Mouse (Mus musculus) embryonic facial prominence, embryonic 11.5 days (tissue): ENCODE measurements around the gene Ptrh2. TPM values are rescaled to one million over a fixed set of nuclear protein-coding genes. Genes with fewer than 3 reads are reported as not detected.

Experiments used
- ATAC-seq: fragments of 200-750 bp; cut with Nextera tagmentation; replicated peaks from 2 replicates; pipeline ENCODE4 v1.8.0; 2017; ENCODE audit warnings: low read depth; ENCODE audit not compliant: insufficient number of reproducible peaks, low FRiP score, low TSS enrichment
- DNase-seq: peaks from one replicate; pipeline ENCODE4 v3.0.0-alpha.2; 2015; ENCODE audit warnings: low spot score
- H3K27ac ChIP-seq: fragments of 300-500 bp; sonication (generic); replicated peaks from 2 replicates; pipeline ENCODE4 v1.5.1; 2014; ENCODE audit warnings: mild to moderate bottlenecking, low read depth, low read length, control low read depth
- H3K27me3 ChIP-seq: fragments of 300-500 bp; sonication (generic); 2 replicates; pipeline ENCODE4 v1.6.1; 2014; ENCODE audit warnings: mild to moderate bottlenecking, low read length, moderate library complexity, mixed read lengths; ENCODE audit not compliant: control insufficient read depth, insufficient read depth
- H3K36me3 ChIP-seq: fragments of 300-500 bp; sonication (generic); replicated peaks from 2 replicates; pipeline ENCODE4 v1.6.1; 2014; ENCODE audit warnings: low read depth, mild to moderate bottlenecking, low read length, moderate library complexity, mixed read lengths; ENCODE audit not compliant: control insufficient read depth, insufficient read depth
- H3K4me1 ChIP-seq: fragments of 300-500 bp; sonication (generic); 2 replicates; pipeline ENCODE4 v1.6.1; 2014; ENCODE audit warnings: low read length, mixed read lengths; ENCODE audit not compliant: control insufficient read depth, insufficient read depth
- H3K4me2 ChIP-seq: fragments of 300-500 bp; sonication (generic); 2 replicates; pipeline ENCODE4 v1.6.1; 2014; ENCODE audit warnings: low read depth, mild to moderate bottlenecking, control low read depth, low read length, moderate library complexity
- H3K4me3 ChIP-seq: fragments of 300-500 bp; sonication (generic); 2 replicates; pipeline ENCODE4 v1.5.1; 2014; ENCODE audit warnings: low read depth, low read length, control low read depth
- H3K9ac ChIP-seq: fragments of 300-500 bp; sonication (generic); replicated peaks from 2 replicates; pipeline ENCODE4 v1.6.1; 2014; ENCODE audit warnings: mild to moderate bottlenecking, control low read depth, low read length
- H3K9me3 ChIP-seq: fragments of 300-500 bp; sonication (generic); replicated peaks from 2 replicates; pipeline ENCODE4 v1.6.1; 2016; ENCODE audit warnings: mild to moderate bottlenecking, low read length, inconsistent platforms, mixed read lengths; ENCODE audit not compliant: control insufficient read depth
- WGBS: fragments of 180-500 bp; shearing (Covaris S2); extraction: QIAGEN DNeasy Blood & Tissue Kit; methylation state at CpG from one replicate; pipeline ENCODE4 v1.1.7; 2014; 5-methylcytosine and 5-hydroxymethylcytosine counted together
- polyA plus RNA-seq: library from polyadenylated mRNA; unstranded; fragments of >200 nt; fragmentation: Nextera tagmentation; extraction: Ambion mirVana; gene quantifications from 2 replicates; pipeline ENCODE4 v1.2.1, GENCODE M21; 2014

Ptrh2 gene
- polyA plus RNA-seq, result 46.9 and 49.6 TPM in 2 replicates

DNA sequence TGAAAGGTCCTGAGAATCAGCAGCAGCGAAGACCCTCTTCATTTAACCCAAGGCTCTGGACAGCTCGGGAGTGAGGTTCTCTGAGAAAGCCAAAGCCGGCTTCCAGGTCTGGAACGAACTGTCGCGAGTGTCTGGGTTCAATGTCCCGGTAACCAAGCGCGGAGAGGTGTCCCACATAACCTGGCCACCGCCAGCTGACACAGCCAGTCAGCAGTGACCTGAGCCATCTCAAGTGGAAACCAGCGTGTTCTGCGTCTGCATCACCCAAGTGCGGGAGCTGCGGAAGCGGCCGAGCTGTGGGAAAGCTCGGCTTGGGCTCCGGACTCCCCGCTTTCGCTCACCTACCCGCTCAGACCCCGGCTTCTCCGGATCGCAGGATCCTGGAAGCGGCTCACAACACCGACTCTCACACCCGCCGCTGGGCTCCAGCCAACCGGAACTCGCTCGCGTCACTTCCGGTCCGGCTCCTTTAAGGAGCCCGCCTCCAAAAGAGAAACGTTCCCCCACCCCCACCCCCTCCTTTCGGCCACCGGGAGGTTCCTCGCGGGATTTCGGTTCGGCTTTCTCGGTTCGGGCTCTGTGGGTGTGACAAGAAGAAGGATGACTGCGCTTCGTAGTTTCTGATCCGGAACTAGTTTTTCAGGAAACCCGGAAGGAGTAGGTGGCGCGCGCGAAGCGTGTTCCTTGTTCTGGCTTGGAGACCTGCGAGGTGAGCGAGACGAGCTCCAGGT is at the start of gene Ptrh2, which contains the start of gene Vmp1:
TSS of gene Ptrh2 (plus strand) at position 591 of the 731 bp plus-strand sequence.
TSS of gene Vmp1 (minus strand) at position 442 of the 731 bp plus-strand sequence.
- WGBS, result under 1% methylated on average over 56 of the region's 56 CpGs
- Histone ChIP-seq H3K9me3 (no peaks in the 10 kb centered on the region), H3K4me2 (peak within 1 kb of the TSS; percentile 86), H3K4me1 (no peaks in the 10 kb centered on the region), H3K9ac (peak within 1 kb of the TSS; percentile 89), H3K36me3 (no peaks in the 10 kb centered on the region), H3K27ac (peak within 1 kb of the TSS; percentile 85), H3K4me3 (peak within 1 kb of the TSS; percentile 82), H3K27me3 (no peaks in the 10 kb centered on the region)
- DNase-seq, result peak; percentile 97
- ATAC-seq, result peak; percentile 91

DNA sequence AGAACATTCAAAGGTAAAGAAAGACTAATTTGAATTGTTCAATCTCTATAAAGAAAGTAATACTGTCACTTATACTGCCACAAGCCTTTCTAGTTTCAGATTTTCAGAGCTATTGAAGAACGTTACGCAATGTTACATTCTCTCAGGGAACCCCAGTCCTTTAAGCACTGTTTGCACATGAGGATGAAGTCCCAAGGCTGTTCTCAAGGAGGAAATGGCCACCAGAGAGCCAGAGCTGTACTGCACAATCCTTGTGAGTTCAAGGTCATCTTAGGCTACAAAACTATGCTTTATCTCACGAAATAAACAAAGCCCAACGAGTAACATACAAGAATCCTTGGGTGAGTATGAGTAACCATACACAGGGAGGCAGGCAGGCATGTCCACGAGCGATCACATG is 49.4 kb upstream of the Ptrh2 start:
- Histone ChIP-seq H3K9ac (no peak overlapping the region), H3K27me3 (no peaks in the 10 kb centered on the region), H3K4me2 (no peak overlapping the region), H3K36me3 (no peaks in the 10 kb centered on the region; the same call in 1 of the 2 replicates), H3K9me3 (no peaks in the 10 kb centered on the region), H3K4me1 (no peaks in the 10 kb centered on the region), H3K4me3 (no peak overlapping the region), H3K27ac (no peak overlapping the region)
- 94% methylated on average over 6 of the region's 6 CpGs for WGBS
- ATAC-seq, result no peak
- no peak for DNase-seq

DNA sequence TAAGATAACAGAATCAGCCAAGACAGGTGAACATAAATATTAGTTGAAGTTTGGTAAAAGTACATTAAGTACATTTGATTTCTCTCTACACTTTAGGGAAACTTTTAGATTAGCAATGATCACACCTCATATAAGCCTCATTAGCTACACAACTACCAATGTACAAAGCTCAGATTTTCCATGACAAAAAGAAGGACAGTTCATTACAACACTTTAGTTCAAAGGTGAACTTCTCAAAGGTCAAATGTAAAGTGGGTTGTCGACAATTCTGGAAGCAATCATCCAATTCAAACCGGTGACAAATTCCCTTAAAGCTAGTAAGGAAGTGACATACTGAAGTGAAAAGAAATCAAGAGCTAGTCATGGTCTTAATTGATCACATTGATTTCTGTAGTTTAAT is 46.1 kb upstream of the Ptrh2 start:
- no peak overlapping the region for H3K27ac ChIP-seq
- WGBS, result 54% methylated on average over 2 of the region's 2 CpGs
- no peak overlapping the region for H3K9ac ChIP-seq
- DNase-seq, result no peak
- no peaks in the 10 kb centered on the region for H3K9me3 ChIP-seq
- no peak for ATAC-seq
- H3K36me3 ChIP-seq, result no peaks in the 10 kb centered on the region
- no peak overlapping the region for H3K4me3 ChIP-seq
- no peaks in the 10 kb centered on the region for H3K4me1 ChIP-seq
- H3K4me2 ChIP-seq, result no peak overlapping the region
- H3K27me3 ChIP-seq, result no peaks in the 10 kb centered on the region

DNA sequence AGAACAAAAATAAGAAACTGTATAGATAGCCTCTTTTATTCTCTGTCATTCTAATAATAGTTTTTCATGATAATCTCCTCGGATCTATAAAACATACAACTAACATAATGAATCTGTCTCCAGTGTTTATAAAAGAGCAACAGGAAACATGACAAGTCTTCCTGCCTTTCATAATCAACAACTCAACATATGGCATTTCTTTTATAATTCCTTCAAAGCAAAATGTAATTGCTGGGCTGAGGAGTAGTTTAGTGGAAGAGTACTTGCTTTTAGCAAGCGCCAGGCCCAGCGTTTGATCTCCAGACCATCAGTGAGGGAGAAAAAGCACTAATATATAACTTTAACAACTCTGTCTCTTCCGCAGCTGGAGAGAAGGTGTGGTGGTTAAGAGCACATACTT is 42.1 kb upstream of the Ptrh2 start:
- H3K9me3 ChIP-seq, result no peaks in the 10 kb centered on the region
- no peaks in the 10 kb centered on the region for H3K4me1 ChIP-seq
- H3K36me3 ChIP-seq, result no peaks in the 10 kb centered on the region
- H3K27me3 ChIP-seq, result no peaks in the 10 kb centered on the region
- H3K9ac ChIP-seq, result no peak overlapping the region
- DNase-seq (no peak), ATAC-seq (no peak)
- 88% methylated on average over 4 of the region's 4 CpGs for WGBS
- no peak overlapping the region for H3K4me2 ChIP-seq
- no peak overlapping the region for H3K4me3 ChIP-seq
- H3K27ac ChIP-seq, result no peak overlapping the region; the same call in 1 of the 2 replicates

DNA sequence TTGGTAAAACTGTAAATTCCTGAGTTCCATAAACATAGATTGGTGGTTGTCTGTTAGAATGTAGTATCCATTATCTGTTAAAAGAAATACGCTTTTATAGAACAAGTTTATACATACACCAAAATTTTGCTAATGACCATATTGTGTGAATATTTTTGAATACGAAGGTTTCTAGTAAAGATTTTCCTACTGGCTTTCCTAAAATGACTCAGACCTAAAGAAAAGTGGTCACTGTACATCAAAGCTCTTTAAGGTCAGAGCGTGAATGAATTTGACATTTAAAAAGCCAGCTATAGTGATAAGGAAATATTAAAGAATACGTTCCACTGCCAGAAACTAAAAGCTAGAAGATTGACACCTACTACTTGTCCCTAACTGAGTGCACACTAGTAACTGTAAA is 39.2 kb upstream of the Ptrh2 start:
- H3K9me3 ChIP-seq, result no peaks in the 10 kb centered on the region
- no peak overlapping the region for H3K4me3 ChIP-seq
- H3K4me2 ChIP-seq, result no peak overlapping the region
- H3K27me3 ChIP-seq, result no peaks in the 10 kb centered on the region
- ATAC-seq, result no peak
- WGBS, result 98% methylated on average over 4 of the region's 4 CpGs
- no peak overlapping the region for H3K27ac ChIP-seq
- no peak overlapping the region for H3K9ac ChIP-seq
- no peaks in the 10 kb centered on the region for H3K4me1 ChIP-seq
- DNase-seq, result no peak
- H3K36me3 ChIP-seq, result no peaks in the 10 kb centered on the region

DNA sequence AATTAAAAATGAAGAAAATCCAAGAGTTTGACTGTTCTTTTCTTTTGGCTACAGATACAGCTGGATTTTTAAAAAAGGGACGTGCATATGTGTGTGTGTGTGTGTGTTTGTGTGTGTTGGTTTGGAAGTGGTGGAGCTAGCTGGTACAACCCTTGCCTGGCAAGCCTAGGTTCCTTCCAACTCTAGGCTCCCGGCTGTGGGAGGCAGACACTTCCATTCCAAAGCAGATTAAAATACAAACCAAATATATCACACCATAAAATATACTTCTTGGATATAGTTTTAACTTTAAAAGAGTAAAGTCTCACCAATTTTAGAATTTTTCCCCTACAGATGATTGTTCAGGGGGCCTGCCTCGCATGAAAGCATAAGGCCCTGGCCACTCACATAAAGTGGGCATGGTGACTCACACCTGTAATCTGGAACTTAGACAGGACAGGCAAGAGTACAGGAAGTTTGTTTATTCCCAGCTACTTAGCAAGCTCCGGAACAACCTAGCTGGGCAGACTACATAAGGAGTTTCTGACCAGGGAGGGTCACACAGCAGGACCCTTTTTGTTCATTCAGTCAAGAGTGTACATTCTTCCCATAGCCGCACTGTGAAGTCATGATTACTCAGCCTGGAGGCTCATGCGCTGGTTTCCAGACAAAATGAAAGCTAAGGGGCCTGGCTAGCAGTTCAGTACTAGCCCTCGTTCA is 37.5 kb upstream of the Ptrh2 start:
- Histone ChIP-seq H3K4me1 (no peaks in the 10 kb centered on the region), H3K9ac (no peak overlapping the region), H3K9me3 (no peaks in the 10 kb centered on the region), H3K4me2 (no peak overlapping the region), H3K36me3 (no peaks in the 10 kb centered on the region), H3K27me3 (no peaks in the 10 kb centered on the region), H3K4me3 (no peak overlapping the region), H3K27ac (no peak overlapping the region)
- peak; percentile 29 for DNase-seq
- ATAC-seq, result no peak
- WGBS, result 61% methylated on average over 7 of the region's 7 CpGs

DNA sequence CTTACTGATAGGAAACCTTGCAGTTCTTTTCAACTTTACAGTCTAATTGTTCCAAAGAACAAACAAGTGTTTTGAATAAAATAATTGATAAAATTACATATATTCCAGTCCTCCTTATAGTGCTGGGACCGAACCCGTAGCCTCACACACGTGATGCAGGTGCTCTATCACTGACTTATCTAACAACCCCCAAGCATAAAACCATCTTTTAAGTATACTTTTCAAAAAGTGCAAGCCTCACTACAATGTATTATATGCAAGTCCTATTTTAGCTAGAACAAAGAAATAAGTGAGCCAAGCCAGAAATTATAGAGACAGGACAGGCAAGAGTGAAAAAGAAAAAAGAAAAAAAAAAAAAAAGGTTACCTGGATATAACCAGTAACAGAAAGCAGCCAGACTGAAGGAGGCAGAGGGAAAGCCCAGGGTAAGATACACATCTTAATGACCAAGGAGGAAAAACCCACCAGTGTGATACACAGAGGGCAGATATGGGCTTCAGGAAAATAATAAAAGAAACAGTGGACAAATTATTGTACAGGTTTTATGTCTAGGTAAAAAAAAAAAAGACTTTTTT is 36.8 kb upstream of the Ptrh2 start:
- Histone ChIP-seq H3K4me3 (no peak overlapping the region), H3K9me3 (no peaks in the 10 kb centered on the region), H3K9ac (no peak overlapping the region), H3K27me3 (no peaks in the 10 kb centered on the region), H3K27ac (no peak overlapping the region), H3K4me1 (no peaks in the 10 kb centered on the region), H3K4me2 (no peak overlapping the region), H3K36me3 (no peaks in the 10 kb centered on the region)
- WGBS, result 88% methylated on average over 3 of the region's 3 CpGs
- ATAC-seq (no peak), DNase-seq (no peak)
